Mouse (Mus musculus): Measurements from ENCODE around the gene Lrrc25. TPM values are rescaled to one million over a fixed set of nuclear protein-coding genes. Genes with fewer than 3 reads are reported as not detected.

The Lrrc25 gene
- polyA plus RNA-seq, 1 experiment from 2014 or later, result 0.97 TPM

- no peak overlapping the region for H3K4me2 ChIP-seq (replicated peaks; ENCODE audit: low read depth, low read length)
- no peaks in the 10 kb centered on the region for H3K27me3 ChIP-seq (ENCODE audit: control insufficient read depth, insufficient read depth, low read length)
- H3K4me3 ChIP-seq (ENCODE audit: low read depth, low read length), result no peak overlapping the region
- H3K36me3 ChIP-seq (ENCODE audit: control insufficient read depth, insufficient read depth, low read length), result peaks cover 15% of the 10 kb centered on the region; the same call in 1 of the 2 replicates
- WGBS, result 55% methylated on average over 2 of the region's 2 CpGs
- ATAC-seq (ENCODE audit: low FRiP score), result no peak
- DNase-seq (ENCODE audit: low spot score), result peak; percentile 63
- no peak overlapping the region for H3K9ac ChIP-seq (ENCODE audit: low read depth, low read length)
- no peak overlapping the region for H3K27ac ChIP-seq (ENCODE audit: low read depth, low read length)
- H3K4me1 ChIP-seq (replicated peaks; ENCODE audit: control insufficient read depth, insufficient read depth, low read length), result peaks cover 8% of the 10 kb centered on the region
- H3K9me3 ChIP-seq (ENCODE audit: control insufficient read depth, low read length), result no peaks in the 10 kb centered on the region
These were observed 37.3 kb downstream of the Lrrc25 start for GRCm38 (mm10) chr8:70653226-70653625.

GRCm38 (mm10) chr8:70654121-70654520, 38.2 kb downstream of the Lrrc25 start:
- Histone ChIP-seq H3K27me3 (ENCODE audit: control insufficient read depth, insufficient read depth, low read length) (no peaks in the 10 kb centered on the region), H3K4me2 (replicated peaks; ENCODE audit: low read depth, low read length) (no peak overlapping the region), H3K9me3 (ENCODE audit: control insufficient read depth, low read length) (no peaks in the 10 kb centered on the region), H3K4me3 (ENCODE audit: low read depth, low read length) (no peak overlapping the region), H3K9ac (ENCODE audit: low read depth, low read length) (no peak overlapping the region), H3K4me1 (replicated peaks; ENCODE audit: control insufficient read depth, insufficient read depth, low read length) (peaks cover 8% of the 10 kb centered on the region), H3K36me3 (ENCODE audit: control insufficient read depth, insufficient read depth, low read length) (peaks cover 15% of the 10 kb centered on the region; the same call in 1 of the 2 replicates), H3K27ac (ENCODE audit: low read depth, low read length) (peak overlapping the region; percentile 98)
- WGBS, result 68% methylated on average over 1 of the region's 1 CpGs
- ATAC-seq (ENCODE audit: low FRiP score) (no peak), DNase-seq (ENCODE audit: low spot score) (no peak)

- H3K27me3 ChIP-seq (ENCODE audit: control insufficient read depth, insufficient read depth, low read length), result no peaks in the 10 kb centered on the region
- peaks cover 9% of the 10 kb centered on the region; the same call in 1 of the 2 replicates for H3K36me3 ChIP-seq (ENCODE audit: control insufficient read depth, insufficient read depth, low read length)
- ATAC-seq (ENCODE audit: low FRiP score) (no peak), DNase-seq (ENCODE audit: low spot score) (peak; percentile 65)
- peaks cover 8% of the 10 kb centered on the region for H3K4me1 ChIP-seq (replicated peaks; ENCODE audit: control insufficient read depth, insufficient read depth, low read length)
- no peak overlapping the region; the same call in 1 of the 2 replicates for H3K4me2 ChIP-seq (replicated peaks; ENCODE audit: low read depth, low read length)
- no peak overlapping the region for H3K4me3 ChIP-seq (ENCODE audit: low read depth, low read length)
- 23% methylated on average over 2 of the region's 2 CpGs for WGBS
- H3K9me3 ChIP-seq (ENCODE audit: control insufficient read depth, low read length), result no peaks in the 10 kb centered on the region
- H3K27ac ChIP-seq (ENCODE audit: low read depth, low read length), result peak overlapping the region; percentile 98
- H3K9ac ChIP-seq (ENCODE audit: low read depth, low read length), result peak overlapping the region; percentile 49
These were observed 39.5 kb downstream of the Lrrc25 start for GRCm38 (mm10) chr8:70655469-70655868.

GRCm38 (mm10) chr8:70656193-70656790, 40.3 kb downstream of the Lrrc25 start:
- H3K4me3 ChIP-seq (ENCODE audit: low read depth, low read length), result no peak overlapping the region

GRCm38 (mm10) chr8:70657214-70657613, 41.3 kb downstream of the Lrrc25 start:
- H3K4me3 ChIP-seq (ENCODE audit: low read depth, low read length), result peak overlapping the region; percentile 79; the same call in 1 of the 2 replicates
- peaks cover 8% of the 10 kb centered on the region for H3K4me1 ChIP-seq (replicated peaks; ENCODE audit: control insufficient read depth, insufficient read depth, low read length)
- peak overlapping the region; percentile 98 for H3K27ac ChIP-seq (ENCODE audit: low read depth, low read length)
- peak overlapping the region; percentile 56 for H3K4me2 ChIP-seq (replicated peaks; ENCODE audit: low read depth, low read length)
- ATAC-seq (ENCODE audit: low FRiP score) (no peak), DNase-seq (ENCODE audit: low spot score) (no peak)
- H3K9ac ChIP-seq (ENCODE audit: low read depth, low read length), result peak overlapping the region; percentile 84
- H3K27me3 ChIP-seq (ENCODE audit: control insufficient read depth, insufficient read depth, low read length), result no peaks in the 10 kb centered on the region
- H3K36me3 ChIP-seq (ENCODE audit: control insufficient read depth, insufficient read depth, low read length), result 0 out of 2 replicates have a peak, but pooled peaks cover 7% of the 10 kb centered on the region
- 98% methylated on average over 3 of the region's 3 CpGs for WGBS
- H3K9me3 ChIP-seq (ENCODE audit: control insufficient read depth, low read length), result no peaks in the 10 kb centered on the region

More at GRCm38 (mm10) chr8:70656193-70656790, 40.3 kb downstream of the Lrrc25 start:
- H3K36me3 ChIP-seq (ENCODE audit: control insufficient read depth, insufficient read depth, low read length), result 0 out of 2 replicates have a peak, but pooled peaks cover 7% of the 10 kb centered on the region
- peak overlapping the region; percentile 8 for H3K4me2 ChIP-seq (replicated peaks; ENCODE audit: low read depth, low read length)
- peak overlapping the region; percentile 98 for H3K27ac ChIP-seq (ENCODE audit: low read depth, low read length)
- peak overlapping the region; percentile 84 for H3K9ac ChIP-seq (ENCODE audit: low read depth, low read length)
- ATAC-seq (ENCODE audit: low FRiP score) (peak; percentile 60), DNase-seq (ENCODE audit: low spot score) (peak; percentile 82)
- WGBS, result 25% methylated on average over 13 of the region's 13 CpGs
- H3K27me3 ChIP-seq (ENCODE audit: control insufficient read depth, insufficient read depth, low read length), result no peaks in the 10 kb centered on the region
- H3K9me3 ChIP-seq (ENCODE audit: control insufficient read depth, low read length), result no peaks in the 10 kb centered on the region
- H3K4me1 ChIP-seq (replicated peaks; ENCODE audit: control insufficient read depth, insufficient read depth, low read length), result peaks cover 8% of the 10 kb centered on the region

GRCm38 (mm10) chr8:70657739-70658138, 41.8 kb downstream of the Lrrc25 start:
- Histone ChIP-seq H3K4me2 (replicated peaks; ENCODE audit: low read depth, low read length) (peak overlapping the region; percentile 56), H3K9ac (ENCODE audit: low read depth, low read length) (peak overlapping the region; percentile 84), H3K4me3 (ENCODE audit: low read depth, low read length) (peak overlapping the region; percentile 79), H3K4me1 (replicated peaks; ENCODE audit: control insufficient read depth, insufficient read depth, low read length) (peaks cover 8% of the 10 kb centered on the region), H3K27ac (ENCODE audit: low read depth, low read length) (peak overlapping the region; percentile 98), H3K36me3 (ENCODE audit: control insufficient read depth, insufficient read depth, low read length) (0 out of 2 replicates have a peak, but pooled peaks cover 7% of the 10 kb centered on the region), H3K9me3 (ENCODE audit: control insufficient read depth, low read length) (no peaks in the 10 kb centered on the region), H3K27me3 (ENCODE audit: control insufficient read depth, insufficient read depth, low read length) (no peaks in the 10 kb centered on the region)
- DNase-seq (ENCODE audit: low spot score) (no peak), ATAC-seq (ENCODE audit: low FRiP score) (no peak)
- 71% methylated on average over 2 of the region's 2 CpGs for WGBS

- no peaks in the 10 kb centered on the region for H3K27me3 ChIP-seq (ENCODE audit: control insufficient read depth, insufficient read depth, low read length)
- H3K36me3 ChIP-seq (ENCODE audit: control insufficient read depth, insufficient read depth, low read length), result 0 out of 2 replicates have a peak, but pooled peaks cover 6% of the 10 kb centered on the region
- H3K4me1 ChIP-seq (replicated peaks; ENCODE audit: control insufficient read depth, insufficient read depth, low read length), result peaks cover 8% of the 10 kb centered on the region
- H3K9me3 ChIP-seq (ENCODE audit: control insufficient read depth, low read length), result no peaks in the 10 kb centered on the region
- WGBS, result under 1% methylated on average over 31 of the region's 31 CpGs
- peak overlapping the region; percentile 70 for H3K27ac ChIP-seq (ENCODE audit: low read depth, low read length)
- H3K4me2 ChIP-seq (replicated peaks; ENCODE audit: low read depth, low read length), result peak overlapping the region; percentile 56
- H3K4me3 ChIP-seq (ENCODE audit: low read depth, low read length), result peak overlapping the region; percentile 79
- DNase-seq (ENCODE audit: low spot score), result no peak
- ATAC-seq (ENCODE audit: low FRiP score), result no peak; the same call in 1 of the 2 replicates
- H3K9ac ChIP-seq (ENCODE audit: low read depth, low read length), result peak overlapping the region; percentile 84
These were observed 43.1 kb downstream of the Lrrc25 start for GRCm38 (mm10) chr8:70658897-70659603.

GRCm38 (mm10) chr8:70659604-70660272, 43.8 kb downstream of the Lrrc25 start:
- WGBS, result under 1% methylated on average over 33 of the region's 44 CpGs
- Histone ChIP-seq H3K27ac (ENCODE audit: low read depth, low read length) (peak overlapping the region; percentile 70), H3K4me2 (replicated peaks; ENCODE audit: low read depth, low read length) (peak overlapping the region; percentile 56), H3K36me3 (ENCODE audit: control insufficient read depth, insufficient read depth, low read length) (0 out of 2 replicates have a peak, but pooled peaks cover under 1% of the 10 kb centered on the region), H3K9me3 (ENCODE audit: control insufficient read depth, low read length) (no peaks in the 10 kb centered on the region), H3K9ac (ENCODE audit: low read depth, low read length) (peak overlapping the region; percentile 84), H3K4me1 (replicated peaks; ENCODE audit: control insufficient read depth, insufficient read depth, low read length) (peaks cover 5% of the 10 kb centered on the region), H3K27me3 (ENCODE audit: control insufficient read depth, insufficient read depth, low read length) (no peaks in the 10 kb centered on the region), H3K4me3 (ENCODE audit: low read depth, low read length) (peak overlapping the region; percentile 79)
- ATAC-seq (ENCODE audit: low FRiP score), result peak; percentile 89
- DNase-seq (ENCODE audit: low spot score), result peak; percentile 96

Measured in hindbrain, embryonic 11.5 days (tissue).